Mouse (Mus musculus): ENCODE data around the gene Gm20388. TPM values are rescaled to one million over a fixed set of nuclear protein-coding genes. Genes with fewer than 3 reads are reported as not detected.

Gene Gm20388
- total RNA-seq, 2 experiments from 2014 or later = 4.0 TPM; not detected in 1

- DNase-seq = no peak
Observed at GRCm38 (mm10) chr8:121078721-121079120, 1168.1 kb downstream of the Gm20388 start.

- no peak for DNase-seq
Observed at GRCm38 (mm10) chr8:121079201-121079600, 1168.6 kb downstream of the Gm20388 start.

GRCm38 (mm10) chr8:121079944-121080343 is 1169.3 kb downstream of the Gm20388 start:
- DNase-seq = no peak

DNA sequence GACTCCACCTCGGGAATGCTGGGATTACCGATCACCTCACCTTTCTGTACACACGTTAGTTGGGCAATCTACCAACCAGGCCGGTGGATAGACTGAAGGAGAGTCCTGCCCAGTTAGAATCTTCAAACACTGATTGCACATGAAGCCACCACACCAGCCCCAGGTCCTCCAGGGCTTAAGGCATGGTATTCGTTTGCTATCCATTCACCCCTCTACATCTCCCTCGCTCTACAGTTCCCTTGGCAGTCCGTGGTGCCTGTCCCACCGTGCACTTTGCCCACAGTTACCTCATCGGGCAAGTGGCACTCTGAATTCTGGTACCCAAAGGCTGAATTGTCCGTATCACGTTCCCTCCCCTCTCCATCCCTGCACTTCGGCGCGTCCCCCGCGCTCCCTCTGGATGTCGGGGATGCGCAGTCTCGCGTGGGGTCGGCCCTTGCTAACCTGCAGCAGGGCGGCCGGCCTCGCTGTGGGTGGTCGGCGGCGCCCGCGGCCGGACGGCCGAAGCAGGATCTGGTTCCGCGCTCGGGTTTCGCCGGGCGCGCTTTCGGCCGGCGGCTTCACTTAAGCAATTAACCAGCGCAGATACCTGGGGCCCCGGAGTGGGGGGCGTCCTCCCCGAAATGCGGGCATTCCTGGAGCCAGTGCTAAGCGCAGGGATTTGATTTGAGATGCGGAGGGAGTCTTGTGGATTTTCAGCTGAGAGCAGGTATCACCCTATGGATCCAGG is 1169.9 kb downstream of the Gm20388 start:
- DNase-seq = no peak

GRCm38 (mm10) chr8:121081398-121081797 is 1170.8 kb downstream of the Gm20388 start:
- no peak for DNase-seq

DNA sequence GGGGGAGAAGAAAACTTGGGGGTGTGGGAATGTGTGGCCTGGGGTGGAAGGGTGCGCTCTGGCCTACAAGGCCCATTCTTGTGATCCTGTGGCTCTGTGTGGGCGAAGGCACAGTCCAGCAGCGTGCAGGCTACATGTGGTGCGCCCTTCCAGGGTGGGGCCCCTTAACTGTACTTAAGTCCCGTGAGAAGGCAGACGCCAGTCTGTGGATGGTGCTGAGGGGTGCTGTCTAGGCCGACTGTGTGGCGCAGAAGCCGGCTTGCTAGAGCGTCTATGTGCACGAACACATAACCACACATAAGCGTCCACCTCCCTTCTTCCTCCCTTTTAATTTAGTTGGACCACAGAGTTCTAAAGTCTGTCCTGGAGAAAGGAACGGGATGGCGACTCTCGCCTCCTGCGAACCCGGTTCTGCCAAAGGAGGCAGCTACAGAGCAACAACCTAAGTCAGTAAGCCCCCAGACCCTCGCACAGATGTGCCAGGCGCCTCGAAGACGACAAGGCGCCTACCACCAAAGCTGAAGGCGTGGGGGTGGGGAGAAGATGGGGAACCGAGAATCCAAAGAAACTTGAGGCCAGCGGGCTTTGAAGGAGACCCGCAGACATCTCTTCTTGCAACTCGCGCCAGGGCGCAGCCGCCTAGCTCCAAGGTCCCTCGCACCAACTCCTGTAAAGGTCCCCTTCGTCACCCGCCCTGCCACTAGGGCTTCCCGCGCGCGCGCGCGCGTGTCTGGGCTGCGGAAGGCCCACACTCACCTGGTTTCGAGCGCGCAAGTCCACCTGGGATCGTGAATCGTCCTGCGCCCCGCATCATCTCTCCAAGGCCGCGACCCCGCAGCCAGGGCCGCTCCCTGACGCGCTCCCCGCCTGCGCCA is 1171.8 kb downstream of the Gm20388 start:
- peak in 1 of 2 experiments; percentile 16 for DNase-seq

DNA sequence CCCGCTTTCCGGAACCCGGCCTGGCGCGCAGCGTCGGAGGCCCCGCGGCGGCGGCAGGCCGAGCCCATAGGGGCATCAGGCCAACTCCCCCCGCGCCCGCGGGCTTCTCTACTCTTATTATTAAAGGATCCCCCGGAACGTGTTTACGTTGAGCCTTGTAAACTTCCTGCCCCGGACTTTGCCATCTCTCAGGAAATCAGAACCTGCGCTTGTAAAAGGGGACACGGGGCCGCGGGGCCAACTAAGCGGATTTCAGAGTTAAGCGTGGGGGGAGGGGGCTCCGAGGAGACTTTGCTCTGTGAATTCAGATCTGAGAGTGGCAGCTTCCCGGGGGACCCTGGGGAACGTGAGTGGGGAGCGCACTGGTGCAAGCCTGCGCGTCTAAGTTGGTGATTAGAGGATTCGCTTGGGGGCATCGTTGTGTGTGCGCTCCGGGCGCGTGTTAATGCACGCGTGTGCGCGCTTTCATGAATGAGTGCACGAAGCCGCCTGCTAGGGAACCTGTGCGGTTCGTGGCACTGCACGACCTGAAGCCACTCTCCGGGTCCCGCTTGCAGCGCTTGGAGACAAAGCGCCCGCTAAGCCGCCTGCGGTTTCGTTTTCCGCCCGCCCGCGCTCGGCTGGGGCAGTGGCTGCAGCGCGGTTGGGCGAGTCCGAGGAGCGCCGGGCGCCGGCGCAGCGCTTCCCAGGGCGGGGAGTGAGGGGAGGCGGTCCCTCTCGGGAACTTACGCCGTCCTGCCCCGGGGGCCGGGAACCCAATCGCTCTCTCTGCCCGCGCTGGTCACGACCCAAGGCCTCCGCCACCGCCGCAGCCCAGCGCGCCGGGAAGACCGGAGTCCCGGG is 1172.7 kb downstream of the Gm20388 start:
- DNase-seq = peak; percentile 80 to 81

DNA sequence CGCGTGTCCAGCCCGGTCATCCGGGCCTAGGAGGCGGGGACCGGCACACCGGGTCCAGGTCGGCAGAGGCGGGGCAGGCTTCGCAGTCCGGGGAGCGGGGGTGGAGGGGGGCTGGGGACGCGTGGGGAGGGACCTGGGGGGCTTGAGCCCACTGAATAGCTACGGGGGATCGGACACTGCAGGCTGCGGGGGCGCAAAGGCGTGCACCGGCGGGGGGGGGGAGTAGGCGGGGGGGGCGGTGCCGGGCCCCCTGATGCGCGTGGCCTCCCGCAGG is 1173.2 kb downstream of the Gm20388 start:
- no peak for DNase-seq

GRCm38 (mm10) chr8:121084210-121084951 is 1173.7 kb downstream of the Gm20388 start, which contains the start of gene Foxf1:
Gene Foxf1 (plus strand): TSS chr8:121084386.
- DNase-seq = peak; percentile 23 to 32

GRCm38 (mm10) chr8:121085011-121085410 is 1174.4 kb downstream of the Gm20388 start:
- no peak for DNase-seq

GRCm38 (mm10) chr8:121085561-121085960 is 1174.9 kb downstream of the Gm20388 start:
- DNase-seq = no peak

DNA sequence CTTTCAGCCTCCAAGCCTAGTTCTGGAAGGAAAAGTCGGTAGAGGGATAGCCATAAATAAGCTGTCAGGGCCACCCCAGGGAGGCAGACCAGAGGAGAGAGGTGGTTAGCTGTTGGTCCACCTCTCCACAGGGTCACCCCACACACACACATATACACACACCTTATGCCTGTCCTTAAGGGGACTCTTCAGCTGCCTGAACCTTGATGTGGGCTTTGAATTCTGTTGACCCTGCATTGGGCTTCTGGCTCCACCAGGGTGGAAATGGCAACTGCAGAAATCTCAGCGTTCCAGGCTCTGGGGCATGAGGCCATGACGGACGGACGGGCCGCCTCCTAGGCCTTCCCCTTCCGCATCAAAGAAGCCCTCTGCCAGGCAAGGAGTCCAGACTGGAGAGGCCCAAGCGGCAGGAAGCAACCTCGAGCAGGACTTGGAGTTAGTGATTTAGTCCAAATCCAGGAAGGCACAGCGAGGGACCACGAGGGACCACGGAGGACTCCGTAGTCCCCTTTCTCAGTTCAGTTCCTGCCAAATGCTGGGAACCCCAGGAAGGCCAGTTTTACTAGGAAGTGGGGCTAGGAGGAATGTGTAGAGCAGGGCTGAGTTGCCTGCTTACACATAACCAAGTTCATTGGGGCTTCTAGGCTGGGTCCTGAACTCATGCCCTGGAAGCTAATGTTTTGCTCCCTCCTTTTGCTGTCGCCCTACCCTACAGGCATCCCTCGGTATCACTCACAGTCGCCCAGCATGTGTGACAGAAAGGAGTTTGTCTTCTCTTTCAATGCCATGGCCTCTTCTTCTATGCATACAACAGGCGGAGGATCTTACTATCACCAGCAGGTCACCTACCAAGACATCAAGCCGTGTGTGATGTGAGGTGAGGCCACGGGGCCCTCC is 1175.6 kb downstream of the Gm20388 start:
- no peak for DNase-seq

- no peak for DNase-seq
Observed at GRCm38 (mm10) chr8:121088281-121088680, 1177.6 kb downstream of the Gm20388 start.

DNA sequence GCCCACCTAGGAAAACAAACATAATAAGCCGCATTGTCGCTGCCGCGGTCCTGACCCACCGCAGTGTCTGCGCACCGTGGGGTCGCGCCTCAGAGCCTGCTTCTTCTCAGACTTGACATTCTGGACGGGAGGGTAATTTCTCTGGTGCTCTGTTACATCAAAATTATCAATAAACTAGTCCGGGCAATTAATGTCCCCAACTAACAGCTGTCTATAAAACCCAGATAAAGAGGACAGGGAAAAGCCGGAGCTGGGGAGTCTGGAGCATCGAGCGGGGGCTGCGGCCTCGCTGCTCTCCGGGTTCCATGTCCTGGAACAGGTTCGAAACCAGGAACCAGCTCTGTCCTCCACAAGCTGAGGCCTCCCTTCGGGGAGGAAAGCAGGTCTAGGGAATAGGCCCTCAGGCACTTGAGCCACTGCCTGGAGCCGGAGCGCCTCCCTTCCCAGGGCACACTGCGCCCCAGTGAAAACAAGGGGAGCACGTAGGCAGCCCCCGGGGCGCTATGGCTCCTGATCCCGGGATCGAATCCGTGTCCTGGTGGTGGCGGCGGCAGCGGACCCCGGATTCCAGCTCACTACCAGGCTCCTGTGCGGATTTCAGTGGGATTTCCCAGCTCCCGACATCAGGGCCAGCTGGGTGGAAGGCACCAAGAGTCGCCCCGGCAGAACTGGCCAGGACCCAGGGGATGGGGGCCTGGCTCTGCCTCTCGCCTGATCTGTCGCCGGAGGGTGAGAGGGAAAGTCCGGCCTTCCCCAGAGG is 1178.4 kb downstream of the Gm20388 start:
- DNase-seq = no peak

GRCm38 (mm10) chr8:121089631-121090380 is 1179.2 kb downstream of the Gm20388 start:
- no peak for DNase-seq

- no peak for DNase-seq
Observed at GRCm38 (mm10) chr8:121090716-121091115, 1180.1 kb downstream of the Gm20388 start.

GRCm38 (mm10) chr8:121092141-121092540 is 1181.5 kb downstream of the Gm20388 start:
- DNase-seq = no peak

- DNase-seq = peak; percentile 78 to 94
Observed at GRCm38 (mm10) chr8:121092627-121093026, 1182.0 kb downstream of the Gm20388 start.

DNA sequence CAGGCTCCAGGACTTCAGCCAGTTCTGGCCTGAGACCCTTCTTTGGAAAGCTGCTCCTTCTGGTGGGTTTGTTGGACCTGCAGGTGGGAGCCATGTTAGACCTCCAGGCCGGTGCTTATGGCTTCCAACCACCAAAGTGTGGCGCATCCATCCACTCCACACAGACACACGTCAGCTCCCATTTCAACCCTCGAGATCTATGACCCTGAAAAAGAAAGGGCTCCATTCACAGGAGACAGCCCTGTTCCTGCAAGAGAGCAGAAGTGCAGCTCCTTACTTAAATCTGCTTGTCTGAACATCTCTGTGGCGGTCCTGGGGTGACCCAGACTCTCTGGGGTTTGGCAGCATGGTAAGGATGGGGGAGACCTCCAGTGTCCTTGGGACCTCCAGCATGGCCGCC is 1182.9 kb downstream of the Gm20388 start:
- DNase-seq = no peak
